Mouse (Mus musculus) CD4-positive helper T cell, adult 2 months (primary cell): ENCODE results near the gene Ndufaf2.

Source experiments
- DNase-seq: peaks from one replicate; pipeline ENCODE4 v3.0.0-alpha.2; 2012; ENCODE audit warnings: low read depth, missing footprints, low spot score

Gene Ndufaf2

GRCm38 (mm10) chr13:108086724-108087123 lies 71.7 kb downstream of the Ndufaf2 start:
- no peak for DNase-seq

- DNase-seq, result no peak
These were observed 72.4 kb downstream of the Ndufaf2 start for GRCm38 (mm10) chr13:108086036-108086435.

- no peak for DNase-seq
These were observed 74.3 kb downstream of the Ndufaf2 start for GRCm38 (mm10) chr13:108084086-108084485.

- DNase-seq, result no peak
These were observed 80.5 kb downstream of the Ndufaf2 start for GRCm38 (mm10) chr13:108077901-108078300.

- no peak for DNase-seq
These were observed 80.9 kb downstream of the Ndufaf2 start for GRCm38 (mm10) chr13:108077476-108077875.

- DNase-seq, result no peak
These were observed 88.3 kb downstream of the Ndufaf2 start for GRCm38 (mm10) chr13:108070171-108070570.

- no peak for DNase-seq
These were observed 89.3 kb downstream of the Ndufaf2 start for GRCm38 (mm10) chr13:108069151-108069550.

GRCm38 (mm10) chr13:108066021-108066420 lies 92.4 kb downstream of the Ndufaf2 start:
- no peak for DNase-seq

GRCm38 (mm10) chr13:108064331-108064730 lies 94.1 kb downstream of the Ndufaf2 start:
- no peak for DNase-seq

GRCm38 (mm10) chr13:108063374-108064134 lies 94.9 kb downstream of the Ndufaf2 start:
- no peak for DNase-seq

- DNase-seq, result no peak
These were observed 95.5 kb downstream of the Ndufaf2 start for GRCm38 (mm10) chr13:108062900-108063299.

- DNase-seq, result no peak
These were observed 97.4 kb downstream of the Ndufaf2 start for GRCm38 (mm10) chr13:108060936-108061578.

GRCm38 (mm10) chr13:108060286-108060885 lies 98.0 kb downstream of the Ndufaf2 start:
- DNase-seq, result no peak

- DNase-seq, result peak; percentile 15
These were observed 101.5 kb downstream of the Ndufaf2 start for GRCm38 (mm10) chr13:108056896-108057295.

GRCm38 (mm10) chr13:108047364-108047763 lies 111.1 kb downstream of the Ndufaf2 start:
- no peak for DNase-seq

- DNase-seq, result no peak
These were observed 111.5 kb downstream of the Ndufaf2 start for GRCm38 (mm10) chr13:108046891-108047290.

GRCm38 (mm10) chr13:108046071-108046470 lies 112.4 kb downstream of the Ndufaf2 start:
- DNase-seq, result no peak

- DNase-seq, result peak; percentile 49
These were observed 112.8 kb downstream of the Ndufaf2 start for GRCm38 (mm10) chr13:108045646-108046045.

- peak; percentile 93 for DNase-seq
These were observed 114.0 kb downstream of the Ndufaf2 start, which contains the start of gene Smim15 for GRCm38 (mm10) chr13:108044222-108044941. Gene Smim15 (plus strand): TSS chr13:108044446.

GRCm38 (mm10) chr13:108043431-108044221 lies 114.8 kb downstream of the Ndufaf2 start:
- DNase-seq, result no peak

GRCm38 (mm10) chr13:108041358-108041757 lies 117.1 kb downstream of the Ndufaf2 start:
- peak; percentile 69 for DNase-seq
